Mouse (Mus musculus) liver, postnatal 0 days (tissue): ENCODE data around the gene Nub1. TPM values are rescaled to one million over a fixed set of nuclear protein-coding genes. Genes with fewer than 3 reads are reported as not detected.

Experiments used
- ATAC-seq: fragments of 200-750 bp; cut with Nextera tagmentation; 2 replicates; pipeline ENCODE4 v1.8.0; 2017; ENCODE audit warnings: mild to moderate bottlenecking, moderate library complexity
- DNase-seq: peaks from one replicate; pipeline ENCODE4 v3.0.0-alpha.2; 2016
- H3K27ac ChIP-seq: fragments of 300-500 bp; sonication (generic); 2 replicates; pipeline ENCODE4 v1.5.1; 2014; ENCODE audit warnings: antibody characterized with exemption, moderate library complexity, mild to moderate bottlenecking, low read depth
- H3K27me3 ChIP-seq: fragments of 300-500 bp; sonication (generic); 2 replicates; pipeline ENCODE4 v1.6.1; 2014; ENCODE audit warnings: low read length, control low read depth, mixed read lengths; ENCODE audit not compliant: insufficient read depth
- H3K36me3 ChIP-seq: fragments of 300-500 bp; sonication (generic); replicated peaks from 2 replicates; pipeline ENCODE4 v1.6.1; 2014; ENCODE audit warnings: mild to moderate bottlenecking, control low read depth, low read length, moderate library complexity, mixed read lengths; ENCODE audit not compliant: insufficient read depth
- H3K4me1 ChIP-seq: fragments of 300-500 bp; sonication (generic); 2 replicates; pipeline ENCODE4 v1.6.1; 2014; ENCODE audit warnings: antibody characterized with exemption, mild to moderate bottlenecking, control low read depth; ENCODE audit not compliant: insufficient read depth
- H3K4me2 ChIP-seq: fragments of 300-500 bp; sonication (generic); 2 replicates; pipeline ENCODE4 v1.6.1; 2014; ENCODE audit warnings: low read depth, mild to moderate bottlenecking, low read length, moderate library complexity, mixed read lengths
- H3K4me3 ChIP-seq: fragments of 300-500 bp; sonication (generic); 2 replicates; pipeline ENCODE4 v1.5.1; 2014; ENCODE audit warnings: low read depth, low read length
- H3K9ac ChIP-seq: fragments of 300-500 bp; sonication (generic); replicated peaks from 2 replicates; pipeline ENCODE4 v1.6.1; 2014; ENCODE audit warnings: mild to moderate bottlenecking, moderate library complexity
- H3K9me3 ChIP-seq: fragments of 300-500 bp; sonication (generic); 2 replicates; pipeline ENCODE4 v1.6.1; 2016; ENCODE audit warnings: mild to moderate bottlenecking, control low read depth, low read length, mixed read lengths
- CTCF ChIP-seq: sonication (generic); IDR thresholded peaks from 2 replicates; pipeline ENCODE4 v1.5.1; 2016; ENCODE audit warnings: antibody characterized with exemption, low read depth
- EP300 ChIP-seq: IDR thresholded peaks from 2 replicates; pipeline ENCODE4 v1.6.1; 2016; ENCODE audit warnings: antibody characterized with exemption, low read depth, mild to moderate bottlenecking
- WGBS: fragments of 180-500 bp; shearing (Covaris S2); extraction: QIAGEN DNeasy Blood & Tissue Kit; methylation state at CpG from one replicate; pipeline ENCODE4 v1.1.7; 2014; ENCODE audit not compliant: insufficient replicate concordance; 5-methylcytosine and 5-hydroxymethylcytosine counted together
- polyA plus RNA-seq: library from polyadenylated mRNA; unstranded; fragments of >200 nt; fragmentation: Nextera tagmentation; extraction: Ambion mirVana; gene quantifications from 2 replicates; pipeline ENCODE4 v1.2.1, GENCODE M21; 2015

The Nub1 gene
- polyA plus RNA-seq, 1 experiment from 2014 or later = 12.0 TPM

- Histone ChIP-seq H3K4me2 (no peak overlapping the region), H3K27me3 (peaks cover 17% of the 10 kb centered on the region), H3K27ac (no peak overlapping the region), H3K9me3 (no peaks in the 10 kb centered on the region), H3K36me3 (no peaks in the 10 kb centered on the region), H3K4me3 (no peak overlapping the region), H3K9ac (no peak overlapping the region), H3K4me1 (peaks cover 9% of the 10 kb centered on the region)
- TF ChIP-seq CTCF (no peak), EP300 (no peak)
- DNase-seq (no peak), ATAC-seq (no peak)
- WGBS = 69% methylated on average over 6 of the region's 6 CpGs
These were observed 40.6 kb downstream of the Nub1 start for GRCm38 (mm10) chr5:24725897-24726296.

GRCm38 (mm10) chr5:24726901-24727836, 41.8 kb downstream of the Nub1 start:
- Histone ChIP-seq H3K9me3 (no peaks in the 10 kb centered on the region), H3K27me3 (peaks cover 29% of the 10 kb centered on the region), H3K4me2 (no peak overlapping the region), H3K4me3 (no peak overlapping the region), H3K4me1 (peaks cover 9% of the 10 kb centered on the region), H3K36me3 (no peaks in the 10 kb centered on the region), H3K9ac (no peak overlapping the region), H3K27ac (no peak overlapping the region)
- DNase-seq = peak; percentile 39
- no peak for ATAC-seq
- WGBS = 57% methylated on average over 12 of the region's 12 CpGs
- TF ChIP-seq CTCF (no peak), EP300 (no peak)

- DNase-seq (no peak), ATAC-seq (no peak)
- H3K27ac ChIP-seq = no peak overlapping the region
- 0 out of 2 replicates have a peak overlapping the region, but pooled peaks have one; percentile 26 for H3K9ac ChIP-seq
- peaks cover 29% of the 10 kb centered on the region for H3K27me3 ChIP-seq
- WGBS = 4% methylated on average over 47 of the region's 49 CpGs
- H3K4me1 ChIP-seq = peaks cover 9% of the 10 kb centered on the region
- peak overlapping the region; percentile 41 for H3K4me3 ChIP-seq
- no peaks in the 10 kb centered on the region for H3K36me3 ChIP-seq
- peak overlapping the region; percentile 63 for H3K4me2 ChIP-seq
- no peaks in the 10 kb centered on the region for H3K9me3 ChIP-seq
- no peak for TF ChIP-seq EP300
- no peak for TF ChIP-seq CTCF
These were observed 44.6 kb downstream of the Nub1 start for GRCm38 (mm10) chr5:24729797-24730487.

- DNase-seq (no peak), ATAC-seq (no peak)
These were observed 45.1 kb downstream of the Nub1 start, which contains the start of gene Wdr86 for GRCm38 (mm10) chr5:24730488-24730871. Wdr86 (minus strand) TSS chr5:24730727.

GRCm38 (mm10) chr5:24730986-24731385, 45.7 kb downstream of the Nub1 start:
- TF ChIP-seq CTCF = no peak
- no peak for TF ChIP-seq EP300
- Histone ChIP-seq H3K4me1 (peaks cover 9% of the 10 kb centered on the region), H3K36me3 (no peaks in the 10 kb centered on the region), H3K9ac (0 out of 2 replicates have a peak overlapping the region, but pooled peaks have one; percentile 26), H3K9me3 (no peaks in the 10 kb centered on the region), H3K4me3 (peak overlapping the region; percentile 41), H3K27ac (peak overlapping the region; percentile 29; the same call in 1 of the 2 replicates), H3K27me3 (peaks cover 29% of the 10 kb centered on the region), H3K4me2 (peak overlapping the region; percentile 63)
- 8% methylated on average over 15 of the region's 15 CpGs for WGBS
- ATAC-seq (no peak), DNase-seq (no peak)

More at GRCm38 (mm10) chr5:24730488-24730871, 45.1 kb downstream of the Nub1 start, which contains the start of gene Wdr86:
- 3% methylated on average over 23 of the region's 23 CpGs for WGBS
- Histone ChIP-seq H3K36me3 (no peaks in the 10 kb centered on the region), H3K4me1 (peaks cover 9% of the 10 kb centered on the region), H3K4me3 (peak within 1 kb of the TSS; percentile 41), H3K27ac (peak within 1 kb of the TSS; percentile 29; the same call in 1 of the 2 replicates), H3K9ac (peak within 1 kb of the TSS; percentile 26; the same call in 1 of the 2 replicates), H3K27me3 (peaks cover 29% of the 10 kb centered on the region), H3K9me3 (no peaks in the 10 kb centered on the region), H3K4me2 (peak within 1 kb of the TSS; percentile 63)
- TF ChIP-seq EP300 = no peak
- no peak for TF ChIP-seq CTCF

GRCm38 (mm10) chr5:24733134-24733533, 47.8 kb downstream of the Nub1 start:
- Histone ChIP-seq H3K36me3 (no peaks in the 10 kb centered on the region), H3K4me2 (no peak overlapping the region), H3K27me3 (peaks cover 29% of the 10 kb centered on the region), H3K9ac (no peak overlapping the region), H3K9me3 (no peaks in the 10 kb centered on the region), H3K4me1 (peaks cover 9% of the 10 kb centered on the region), H3K4me3 (no peak overlapping the region), H3K27ac (no peak overlapping the region)
- WGBS = 47% methylated on average over 8 of the region's 8 CpGs
- no peak for DNase-seq
- TF ChIP-seq EP300 (no peak), CTCF (no peak)
- ATAC-seq = no peak
